Comparison of ENCODE assay signal across 8 mouse cellular contexts in genomic region chr9:106371384-106371671, GRCm38 (mm10). TPM values are rescaled to one million over a fixed set of nuclear protein-coding genes. Genes with fewer than 3 reads are reported as not detected.
DNase-seq lines count a peak whose midpoint lies in the region; ATAC-seq lines count a peak whose summit lies in the region.

No protein-coding gene starts in this region.

- peaks cover 66% of the 10 kb centered on the region for H3K4me1 ChIP-seq in embryonic facial prominence, embryonic 10.5 days
- peaks cover 68% of the 10 kb centered on the region for H3K4me1 ChIP-seq in hindbrain, embryonic 10.5 days (replicated peaks)
- H3K4me1 ChIP-seq in liver, embryonic 15.5 days (replicated peaks): peaks cover 64% of the 10 kb centered on the region

- H3K27ac ChIP-seq in embryonic facial prominence, embryonic 10.5 days (replicated peaks): peak overlapping the region; percentile 97
- H3K27ac ChIP-seq in hindbrain, embryonic 10.5 days: peak overlapping the region; percentile 70
- H3K27ac ChIP-seq in liver, embryonic 15.5 days (replicated peaks): peak overlapping the region; percentile 31; the same call in 1 of the 2 replicates

- peak; percentile 68 for DNase-seq in layer of hippocampus, adult 11-12 months (ENCODE audit: low spot score)
- no peak for DNase-seq in layer of hippocampus, postnatal 25 days (ENCODE audit: extremely low spot score in 1 of 2, low spot score in 1 of 2)
- DNase-seq in embryonic facial prominence, embryonic 10.5 days (ENCODE audit: low spot score): no peak
- no peak for DNase-seq in hindbrain, embryonic 10.5 days (ENCODE audit: low spot score)
- no peak for DNase-seq in adrenal gland, postnatal 14 days
- no peak for DNase-seq in urinary bladder, postnatal 4 days (ENCODE audit: low spot score in 2 of 2)
- DNase-seq in gastrocnemius, postnatal 4 days (ENCODE audit: low spot score in 2 of 2): no peak

- H3K4me3 ChIP-seq in embryonic facial prominence, embryonic 10.5 days: peak overlapping the region; percentile 82
- peak overlapping the region; percentile 90 for H3K4me3 ChIP-seq in hindbrain, embryonic 10.5 days
- no peak overlapping the region for H3K4me3 ChIP-seq in liver, embryonic 15.5 days (replicated peaks)

- H3K27me3 ChIP-seq in embryonic facial prominence, embryonic 10.5 days (replicated peaks; ENCODE audit: low read depth, poor library complexity, severe bottlenecking): no peaks in the 10 kb centered on the region
- peaks cover 8% of the 10 kb centered on the region for H3K27me3 ChIP-seq in hindbrain, embryonic 10.5 days (ENCODE audit: insufficient read depth, poor library complexity, severe bottlenecking)
- H3K27me3 ChIP-seq in liver, embryonic 15.5 days: peaks cover 28% of the 10 kb centered on the region

- no peak overlapping the region for H3K9ac ChIP-seq in liver, embryonic 15.5 days

- H3K9me3 ChIP-seq in embryonic facial prominence, embryonic 10.5 days: no peaks in the 10 kb centered on the region
- H3K9me3 ChIP-seq in hindbrain, embryonic 10.5 days: no peaks in the 10 kb centered on the region
- H3K9me3 ChIP-seq in liver, embryonic 15.5 days (replicated peaks): no peaks in the 10 kb centered on the region

- H3K36me3 ChIP-seq in embryonic facial prominence, embryonic 10.5 days (replicated peaks): peaks cover 63% of the 10 kb centered on the region
- peaks cover 54% of the 10 kb centered on the region for H3K36me3 ChIP-seq in hindbrain, embryonic 10.5 days
- peaks cover 21% of the 10 kb centered on the region; the same call in 1 of the 2 replicates for H3K36me3 ChIP-seq in liver, embryonic 15.5 days (replicated peaks)

- WGBS in embryonic facial prominence, embryonic 10.5 days: 39% methylated on average over 6 of the region's 6 CpGs
- 70% methylated on average over 6 of the region's 6 CpGs for WGBS in hindbrain, embryonic 10.5 days
- WGBS in liver, embryonic 15.5 days (ENCODE audit: insufficient replicate concordance): 51% methylated on average over 6 of the region's 6 CpGs

- H3K4me2 ChIP-seq in liver, embryonic 15.5 days: peak overlapping the region; percentile 100

- ATAC-seq in liver, embryonic 15.5 days (ENCODE audit: insufficient read depth): no peak

RNA-seq across cellular contexts. Expression of gene Dusp7, which starts 2.9 kb away (rescaled TPM):
- 10 to 100 TPM; 82.4 to 91.1 TPM for total RNA-seq in layer of hippocampus, postnatal 25 days (2021)
- 29.5 and 30.8 TPM in 2 replicates for polyA plus RNA-seq in embryonic facial prominence, embryonic 10.5 days (2016; fragmentation: Nextera tagmentation; extraction: Ambion mirVana)
- polyA plus RNA-seq in hindbrain, embryonic 10.5 days (2016; fragmentation: Nextera tagmentation; extraction: Ambion mirVana): 16.1 and 16.6 TPM in 2 replicates
- polyA plus RNA-seq in liver, embryonic 15.5 days (2015; fragmentation: Nextera tagmentation; extraction: Ambion mirVana): 3.4 and 5.1 TPM in 2 replicates
- total RNA-seq in adrenal gland, postnatal 14 days (2021): 21.1 and 26.0 TPM in 2 replicates
- 10 to 100 TPM; 23.9 to 25.5 TPM for total RNA-seq in gastrocnemius, postnatal 4 days (2021)

RNA-seq across cellular contexts. Expression of gene Rpl29, which starts 57.9 kb away (rescaled TPM):
- total RNA-seq in layer of hippocampus, postnatal 25 days (2021): 100 to 1,000 TPM; 262 to 288 TPM
- 1,047 and 1,078 TPM in 2 replicates for polyA plus RNA-seq in embryonic facial prominence, embryonic 10.5 days (2016; fragmentation: Nextera tagmentation; extraction: Ambion mirVana)
- polyA plus RNA-seq in hindbrain, embryonic 10.5 days (2016; fragmentation: Nextera tagmentation; extraction: Ambion mirVana): 912 and 973 TPM in 2 replicates
- polyA plus RNA-seq in liver, embryonic 15.5 days (2015; fragmentation: Nextera tagmentation; extraction: Ambion mirVana): 454 and 516 TPM in 2 replicates
- 490 and 599 TPM in 2 replicates for total RNA-seq in adrenal gland, postnatal 14 days (2021)
- 100 to 1,000 TPM; 526 to 599 TPM for total RNA-seq in gastrocnemius, postnatal 4 days (2021)

Comparison
In these comparisons a context has a peak if more than half of its experiments do, and no peak if none do; other contexts are left out.
1. H3K27ac ChIP-seq: peak in every context shown above with its lines; median percentile 97 in embryonic facial prominence, embryonic 10.5 days; 70 in hindbrain, embryonic 10.5 days; 31 in liver, embryonic 15.5 days.